Mouse (Mus musculus) right cerebral cortex, postnatal 14 days (tissue): ENCODE measurements around the gene Gm21190.
"Not testable (repeated sequence)": the region's sequence is repeated elsewhere in the genome, so short reads cannot be mapped to it uniquely, and the experiment has no call there.

ENCODE experiments used
- DNase-seq: peaks from one replicate; pipeline ENCODE4 v3.0.0; 2022

The Gm21190 gene

DNA sequence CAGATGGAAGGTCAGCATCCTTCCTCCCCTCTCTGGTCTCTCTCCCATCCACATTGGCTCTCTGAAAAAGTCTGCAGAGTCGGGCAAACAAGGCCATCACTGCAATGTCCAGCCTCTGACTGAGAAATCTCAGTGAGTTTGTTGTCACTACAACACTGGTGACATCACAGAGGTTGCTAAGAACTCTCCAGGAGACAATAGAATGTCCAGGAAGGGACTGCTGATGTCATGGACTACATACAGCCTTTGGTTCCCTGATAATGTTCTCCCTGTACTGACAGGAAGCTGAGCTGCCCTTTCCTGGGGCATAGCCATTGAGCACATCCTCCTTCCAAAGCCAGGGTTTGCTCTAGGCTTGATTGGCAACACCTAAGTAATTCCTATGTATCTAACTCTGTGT lies at the start of gene Gm21190:
Gm21190 (minus strand) TSS at position 101 of the 400 bp plus-strand sequence.
- DNase-seq: not testable (repeated sequence)

DNA sequence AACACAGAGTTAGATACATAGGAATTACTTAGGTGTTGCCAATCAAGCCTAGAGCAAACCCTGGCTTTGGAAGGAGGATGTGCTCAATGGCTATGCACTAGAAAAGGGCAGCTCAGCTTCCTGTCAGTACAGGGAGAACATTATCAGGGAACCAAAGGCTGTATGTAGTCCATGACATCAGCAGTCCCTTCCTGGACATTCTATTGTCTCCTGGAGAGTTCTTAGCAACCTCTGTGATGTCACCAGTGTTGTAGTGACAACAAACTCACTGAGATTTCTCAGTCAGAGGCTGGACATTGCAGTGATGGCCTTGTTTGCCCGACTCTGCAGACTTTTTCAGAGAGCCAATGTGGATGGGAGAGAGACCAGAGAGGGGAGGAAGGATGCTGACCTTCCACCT lies 48.0 kb upstream of the Gm21190 start, which contains the start of gene Gm21083:
Gm21083 (plus strand) TSS at position 301 of the 400 bp plus-strand sequence.
- not testable (repeated sequence) for DNase-seq

DNA sequence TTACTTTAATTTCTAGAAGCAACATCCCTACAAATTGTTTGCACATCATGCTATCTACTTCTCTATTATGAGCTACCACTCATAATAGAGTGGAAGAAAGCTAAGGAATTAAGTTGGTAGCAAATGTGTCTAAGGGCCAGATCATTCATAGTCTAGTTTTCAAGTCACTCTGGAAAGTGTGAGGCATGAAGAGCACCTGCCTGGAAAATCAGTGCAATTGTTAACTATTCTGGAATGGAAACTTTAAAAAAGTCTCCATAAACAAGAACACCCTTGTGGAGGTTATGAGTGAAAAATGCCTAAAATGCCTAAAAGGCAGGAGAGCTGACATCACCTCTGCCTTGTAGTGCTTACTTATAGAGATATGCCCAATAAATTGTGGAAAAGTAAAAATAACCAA lies 44.7 kb upstream of the Gm21190 start:
- not testable (repeated sequence) for DNase-seq

DNA sequence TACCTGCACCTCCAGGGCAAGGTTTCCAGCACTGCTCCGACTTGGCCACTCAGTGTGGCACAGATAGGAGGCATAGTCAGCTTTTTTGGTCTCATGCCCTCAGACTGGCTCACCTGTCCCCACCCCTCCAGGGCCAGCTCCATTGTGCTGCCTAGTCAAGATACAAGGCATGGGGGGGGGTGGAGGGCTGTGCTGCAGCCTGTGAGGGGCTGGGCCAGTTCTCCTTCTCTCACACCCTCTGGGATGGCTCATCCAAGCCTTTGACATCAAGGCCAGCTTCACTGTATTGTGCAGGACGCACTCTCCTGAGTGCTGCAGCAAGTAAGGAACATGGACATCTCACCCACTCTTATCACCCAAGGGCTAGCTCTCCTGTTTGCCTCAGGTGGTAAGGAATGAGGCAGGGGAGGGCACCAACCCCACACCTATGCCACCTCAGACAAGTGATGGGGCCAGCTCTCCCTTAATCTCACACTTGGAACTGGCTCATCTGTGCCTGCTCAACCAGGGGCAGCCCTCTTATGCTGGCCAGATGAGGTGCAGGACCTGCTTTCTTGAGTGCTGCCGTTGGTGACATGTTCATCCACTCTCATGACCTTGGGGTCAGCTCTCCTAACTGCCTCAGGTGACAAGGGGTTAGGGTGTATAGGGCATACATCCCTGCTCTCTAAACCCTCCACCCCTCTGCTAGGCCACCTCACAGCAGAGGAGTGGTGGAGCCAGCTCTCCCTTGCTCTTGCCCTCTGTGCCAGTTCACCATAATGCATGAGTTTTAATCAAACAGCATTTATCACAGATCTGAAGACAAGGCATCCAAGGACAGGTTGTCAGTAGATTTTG lies 32.6 kb upstream of the Gm21190 start:
- DNase-seq: not testable (repeated sequence)

DNA sequence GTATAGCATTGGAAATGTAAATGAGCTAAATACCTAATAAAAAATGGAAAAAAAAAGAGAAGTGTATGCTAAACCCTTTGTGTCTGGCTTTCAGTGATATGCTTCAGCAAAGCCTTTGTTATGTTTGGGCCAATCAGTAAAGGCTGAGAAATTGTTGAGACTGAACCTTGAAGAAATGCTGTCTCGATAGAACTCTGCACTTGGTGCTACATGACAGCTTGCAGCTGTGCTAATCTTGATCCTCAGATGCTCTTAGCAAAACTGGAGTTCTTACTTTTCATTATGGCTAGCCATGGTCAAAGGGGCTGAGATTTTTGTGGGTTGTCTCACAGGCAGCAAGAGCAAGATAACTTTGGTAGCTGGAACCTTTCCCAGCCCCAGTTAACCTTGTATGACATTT lies 29.6 kb upstream of the Gm21190 start:
- not testable (repeated sequence) for DNase-seq

DNA sequence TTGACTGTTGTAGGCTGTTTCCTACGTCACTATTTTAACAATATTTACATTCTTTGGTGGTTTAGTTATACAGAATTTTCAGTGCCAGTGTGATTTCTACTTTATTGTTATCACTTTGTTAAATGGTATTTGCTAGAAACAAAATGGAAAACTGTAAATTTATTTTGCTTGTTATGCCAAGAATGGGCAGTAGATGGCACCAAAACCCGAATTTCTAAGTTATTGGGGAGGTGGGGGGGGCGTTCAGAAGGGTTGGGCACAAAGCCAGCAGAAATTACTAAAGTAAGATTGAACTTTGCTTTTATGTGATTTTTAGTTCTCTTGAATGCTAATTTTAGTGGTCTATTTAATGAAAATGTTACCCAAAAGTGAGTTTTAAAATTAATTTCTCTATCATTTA lies 20.6 kb upstream of the Gm21190 start:
- DNase-seq: not testable (repeated sequence)

DNA sequence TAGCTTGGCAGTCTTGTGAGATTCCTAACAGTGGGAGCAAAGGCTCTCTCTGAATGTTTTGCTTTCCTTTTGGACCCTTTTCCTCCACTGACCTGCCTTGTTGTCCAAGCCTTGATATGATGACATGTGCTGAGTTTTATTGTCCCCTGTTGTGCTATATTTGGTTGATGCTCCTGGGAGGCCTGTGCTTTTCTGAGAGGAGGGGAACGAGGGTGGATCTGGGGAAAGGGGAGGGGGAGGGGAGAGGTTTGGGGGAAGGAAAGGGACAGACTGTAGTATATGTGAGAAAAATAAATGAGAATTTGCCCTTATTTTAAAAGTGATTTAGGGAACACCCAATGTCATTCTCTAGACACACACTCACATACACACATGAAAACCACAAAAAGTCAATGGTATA lies 20.1 kb upstream of the Gm21190 start:
- DNase-seq: not testable (repeated sequence)

DNA sequence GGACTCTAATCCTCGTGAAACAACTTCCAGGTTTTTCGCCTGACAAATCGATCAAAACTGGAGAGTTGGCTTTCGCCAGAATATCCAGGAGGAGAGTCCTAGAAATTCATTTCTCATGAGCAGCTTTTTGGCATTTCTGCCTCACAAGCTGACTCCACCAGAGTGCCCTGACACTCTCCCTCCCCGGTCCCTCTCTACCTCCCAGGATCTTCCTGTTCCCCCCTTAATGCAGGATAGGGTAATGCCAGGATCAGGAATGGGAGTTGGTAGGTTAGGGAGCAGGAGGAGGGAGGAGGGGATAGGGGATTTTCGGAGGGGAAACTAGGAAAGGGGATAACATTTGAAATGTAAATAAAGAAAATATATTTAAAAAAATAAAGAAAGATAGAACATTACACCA lies 19.6 kb upstream of the Gm21190 start:
- DNase-seq: not testable (repeated sequence)

DNA sequence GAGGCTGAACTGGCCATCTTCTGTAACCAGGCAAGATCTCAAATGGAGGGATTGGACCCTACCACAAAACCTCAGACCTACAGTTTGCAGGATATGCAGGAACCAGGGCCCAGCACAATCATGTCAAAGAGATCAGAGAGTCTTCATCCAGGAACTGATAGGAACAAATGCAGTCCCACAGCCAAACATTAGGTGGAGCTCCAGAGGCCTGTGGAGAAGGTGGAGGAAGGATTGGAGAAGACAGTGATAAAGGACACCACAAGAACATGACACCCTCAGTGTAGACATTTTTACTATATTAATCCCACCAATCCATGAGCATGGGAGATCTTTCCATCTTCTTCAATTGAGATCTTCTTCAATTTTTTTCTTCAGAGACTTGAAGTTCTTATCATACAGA lies 6.6 kb downstream of the Gm21190 start:
- DNase-seq: not testable (repeated sequence)

DNA sequence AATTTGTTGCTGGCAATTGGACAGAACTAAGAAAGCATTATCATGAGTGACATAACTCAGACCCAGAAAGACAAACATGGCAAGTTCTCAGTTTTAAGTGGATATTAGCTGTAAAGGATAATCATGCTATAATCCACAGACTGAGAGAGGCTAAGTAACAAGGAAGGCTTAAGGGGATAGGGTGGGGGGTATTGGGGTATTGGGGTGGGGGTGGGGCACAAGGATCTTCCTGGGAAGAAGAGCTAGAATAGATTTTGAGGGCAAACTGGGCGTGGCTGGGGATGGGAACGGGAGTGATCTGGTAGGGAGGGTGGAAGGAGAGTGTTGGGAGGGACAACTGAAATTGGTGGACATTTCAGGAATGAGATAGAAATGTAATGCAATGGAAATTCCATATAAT lies 7.0 kb downstream of the Gm21190 start:
- not testable (repeated sequence) for DNase-seq

DNA sequence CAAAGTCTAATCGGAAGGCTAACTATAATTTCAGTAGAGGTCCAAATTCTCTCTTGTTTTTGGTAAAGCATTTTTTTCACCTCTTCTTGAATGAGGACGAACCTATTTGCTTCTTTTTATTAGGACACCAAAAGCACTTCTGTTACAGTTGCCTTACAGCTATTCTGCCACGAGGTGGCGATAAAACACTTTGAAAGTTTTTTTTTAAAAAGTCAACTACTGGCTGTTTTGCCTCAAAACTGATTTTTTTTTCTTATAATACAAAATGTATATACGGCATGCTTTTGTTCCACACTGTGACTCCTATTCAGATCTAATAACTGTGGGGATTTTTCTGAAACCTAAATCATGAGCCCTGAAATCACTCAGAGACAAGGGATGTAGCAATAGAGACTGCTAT lies 8.6 kb downstream of the Gm21190 start:
- peak; percentile 8 for DNase-seq

DNA sequence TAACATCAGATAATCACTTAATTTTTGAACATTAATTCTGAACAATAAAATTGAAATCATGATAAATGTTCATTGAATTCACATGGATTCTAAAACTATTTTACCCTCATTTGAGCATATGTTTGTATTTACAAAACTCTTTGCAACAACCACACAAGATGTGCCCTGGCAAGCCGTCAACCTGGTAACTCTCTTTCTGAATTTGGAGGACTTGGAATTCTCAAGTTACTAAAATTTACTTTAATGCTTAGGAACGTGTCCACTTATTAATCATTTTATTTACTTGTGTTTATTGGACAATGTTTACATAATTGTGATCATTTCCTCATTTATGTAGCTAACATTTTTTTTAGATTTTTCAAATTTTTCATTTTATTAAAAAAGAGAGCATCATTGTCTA lies 11.9 kb downstream of the Gm21190 start:
- DNase-seq: not testable (repeated sequence)

DNA sequence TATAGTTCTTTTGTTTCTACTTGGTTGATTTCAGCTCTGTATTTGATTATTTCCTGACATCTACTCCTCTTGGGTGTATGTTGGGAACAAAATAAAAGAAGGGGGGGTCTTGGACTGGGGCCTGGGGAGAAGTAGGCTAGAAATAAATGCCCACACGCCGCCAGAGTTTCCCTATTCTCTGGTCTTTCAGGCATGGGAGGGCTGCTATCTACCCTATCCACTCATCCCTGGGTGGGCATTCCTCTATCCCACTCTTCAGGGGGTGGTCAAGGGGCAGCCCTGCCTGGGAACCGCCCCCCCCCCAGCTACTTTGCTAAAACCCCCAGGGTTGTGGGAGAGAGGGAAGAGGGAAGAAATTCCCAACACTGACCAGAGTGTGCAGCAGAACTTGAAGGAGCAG lies 16.8 kb downstream of the Gm21190 start:
- not testable (repeated sequence) for DNase-seq

DNA sequence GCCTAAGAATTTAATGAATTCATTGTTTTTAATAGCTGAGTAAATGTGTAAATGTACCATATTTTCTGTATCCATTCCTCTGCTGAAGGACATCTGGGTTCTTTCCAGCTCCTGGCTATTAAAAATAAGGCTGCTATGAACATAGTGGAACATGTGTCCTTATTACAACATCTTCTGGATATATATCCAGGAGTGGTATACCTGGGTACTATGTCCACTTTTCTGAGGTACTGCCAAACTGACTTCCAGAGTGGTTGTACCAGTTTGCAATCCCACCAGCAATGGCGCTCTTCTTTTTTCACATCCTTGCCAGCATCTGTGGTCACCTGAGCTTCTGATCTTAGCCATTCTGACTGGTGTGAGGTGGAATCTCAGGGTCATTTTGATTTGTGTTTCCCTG lies 19.1 kb downstream of the Gm21190 start:
- DNase-seq: not testable (repeated sequence)

DNA sequence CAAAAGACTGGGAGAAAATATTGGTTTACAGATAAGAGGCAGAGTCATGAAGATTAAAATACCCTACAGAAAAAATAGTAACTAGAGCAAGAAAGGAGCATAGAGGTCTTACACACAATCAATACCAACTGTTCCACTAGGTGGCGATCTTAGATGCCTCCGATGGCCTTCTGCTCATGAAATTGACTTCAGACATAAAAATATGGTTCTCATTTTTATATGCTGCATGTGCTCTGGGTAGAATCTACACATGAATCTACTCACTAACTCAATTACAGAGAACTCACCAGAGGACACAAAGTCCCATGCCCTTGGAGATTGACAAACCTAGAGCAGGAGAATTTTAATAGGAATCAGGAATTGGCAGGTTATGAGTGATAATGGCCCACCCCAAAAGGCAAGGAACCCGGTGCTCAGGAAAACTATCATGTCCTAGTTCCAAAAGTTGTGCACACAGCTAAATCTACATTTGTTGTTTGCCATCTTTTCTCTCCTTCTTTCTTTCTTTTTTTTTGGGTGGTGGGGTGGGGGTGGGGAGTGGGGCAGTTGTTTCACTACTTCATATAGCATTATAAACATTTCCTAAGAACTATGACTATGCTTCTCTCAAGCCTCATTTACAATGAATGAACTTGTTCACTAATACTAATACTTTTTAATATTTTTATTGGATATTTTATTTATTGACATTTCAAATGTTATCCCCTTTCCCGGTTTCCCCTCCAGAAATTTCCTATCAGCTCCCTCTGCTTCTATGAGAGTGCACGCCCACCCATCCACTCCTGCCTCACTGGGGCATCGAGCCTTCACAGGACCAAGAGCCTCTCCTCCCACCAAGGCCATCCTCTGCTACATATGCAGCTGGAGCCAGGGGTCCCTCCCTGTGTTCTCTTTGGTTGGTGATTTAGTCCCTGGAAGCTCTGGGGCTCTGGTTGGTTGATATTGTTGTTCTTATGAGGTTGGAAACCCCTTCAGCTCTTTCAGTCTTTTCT lies 20.3 kb downstream of the Gm21190 start:
- DNase-seq: not testable (repeated sequence)

DNA sequence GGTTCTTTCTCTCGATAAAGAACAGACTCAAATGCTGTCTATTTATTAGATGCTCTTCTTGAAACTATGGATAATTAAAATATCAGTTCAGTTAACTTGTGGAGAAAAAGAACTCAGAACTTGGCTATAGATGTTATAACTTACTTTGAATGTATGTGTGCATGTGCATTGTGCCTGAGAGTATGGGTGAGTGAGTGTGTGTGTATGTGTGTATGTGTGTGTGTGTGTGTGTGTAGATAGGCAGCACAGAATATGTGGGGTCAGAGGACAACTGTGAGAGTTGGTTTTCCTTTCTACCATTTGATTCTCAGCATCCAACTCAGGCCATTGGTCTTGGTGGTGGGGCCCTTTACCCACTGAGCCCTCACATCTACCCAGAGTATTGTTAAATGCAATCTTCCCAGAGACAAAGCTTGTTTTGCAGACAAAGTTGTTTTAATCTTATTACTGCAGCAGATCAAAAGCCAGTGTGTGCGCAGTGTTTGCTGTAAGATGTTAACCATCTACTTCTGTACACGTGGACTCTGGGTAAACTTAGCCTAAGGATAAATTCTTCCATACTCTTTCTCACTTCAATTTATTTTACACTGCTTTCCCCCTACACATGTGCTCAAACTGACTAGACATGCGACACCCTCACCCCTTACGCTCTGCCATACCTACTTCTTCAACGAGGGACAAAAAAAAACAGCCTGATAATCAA lies 21.1 kb downstream of the Gm21190 start:
- not testable (repeated sequence) for DNase-seq

DNA sequence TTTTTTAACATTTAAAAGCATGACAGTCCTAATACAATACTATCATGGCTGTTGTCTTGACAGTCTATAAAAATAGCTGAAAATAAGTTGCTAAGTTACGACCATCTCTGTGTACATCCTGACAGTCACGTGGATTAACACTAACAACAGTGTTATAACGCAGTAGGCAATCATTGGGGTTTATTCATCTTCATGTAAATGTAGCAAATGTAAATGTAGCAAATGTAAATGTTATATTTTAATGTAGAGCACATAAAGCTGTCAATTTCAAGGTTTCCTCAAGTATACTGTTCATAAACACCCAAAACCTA lies 21.8 kb downstream of the Gm21190 start:
- DNase-seq: no peak

DNA sequence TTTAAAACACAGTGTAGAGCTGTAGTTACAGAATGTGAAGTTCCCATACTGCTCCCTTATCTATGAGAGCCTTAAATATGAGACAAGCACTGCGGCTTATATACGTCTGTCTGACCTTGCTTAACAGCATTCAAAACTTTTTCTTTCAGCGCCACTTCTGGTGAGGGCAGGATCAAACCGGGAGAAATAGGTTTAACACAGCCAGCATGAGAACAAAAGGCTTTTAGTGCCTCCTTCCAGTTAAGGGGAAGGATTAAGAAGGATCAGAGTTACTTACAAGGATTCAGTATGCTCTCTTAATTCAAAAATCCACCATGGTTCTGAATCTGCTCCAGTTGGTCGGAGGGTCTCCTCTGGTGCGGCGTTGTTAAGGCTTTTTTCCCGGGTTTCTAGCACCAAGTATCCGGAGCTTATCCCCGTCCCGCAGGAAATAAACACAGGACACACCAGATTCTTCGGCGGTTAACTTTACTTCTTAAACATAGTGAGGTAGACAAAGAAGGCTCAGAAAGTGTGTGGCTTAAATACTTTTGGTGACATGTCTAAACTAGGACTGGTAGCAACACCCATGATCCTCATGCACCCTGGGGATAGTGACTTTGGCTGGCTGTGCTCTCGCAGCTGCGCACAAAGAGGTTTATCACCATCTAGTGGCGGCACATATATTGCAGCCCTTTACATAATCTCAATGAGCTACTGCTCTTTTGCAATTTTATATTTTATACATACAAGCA lies 22.3 kb downstream of the Gm21190 start:
- DNase-seq: peak; percentile 37

DNA sequence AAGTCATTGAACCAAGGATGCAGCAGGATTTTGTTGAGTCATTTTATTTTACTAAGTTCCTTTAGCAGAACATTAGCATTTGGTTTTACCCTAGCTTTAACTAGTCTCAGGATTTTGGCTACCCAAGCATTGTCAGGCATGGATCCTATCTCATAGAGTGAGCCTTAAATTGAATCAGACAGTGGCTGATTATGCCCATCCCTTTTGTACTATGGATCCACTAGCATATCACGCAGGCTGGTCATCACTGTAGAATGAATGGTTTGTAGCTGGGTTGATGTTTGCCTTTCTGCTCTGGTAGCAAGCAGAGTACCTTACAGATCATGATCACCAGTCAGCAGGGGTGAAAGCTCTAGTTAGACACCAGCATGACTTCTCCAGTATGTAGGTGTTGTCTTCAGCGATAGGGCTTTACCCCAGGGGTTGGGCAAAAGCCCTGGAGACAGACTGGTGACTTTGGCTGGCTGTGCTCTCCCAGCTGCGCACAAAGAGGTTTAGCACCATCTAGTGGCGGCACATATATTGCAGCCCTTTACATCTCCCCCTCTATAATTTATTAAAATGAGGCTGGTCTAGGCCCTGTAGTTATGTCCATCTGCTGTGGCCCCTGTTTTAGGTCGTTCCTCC lies 30.1 kb downstream of the Gm21190 start:
- peak; percentile 25 for DNase-seq

DNA sequence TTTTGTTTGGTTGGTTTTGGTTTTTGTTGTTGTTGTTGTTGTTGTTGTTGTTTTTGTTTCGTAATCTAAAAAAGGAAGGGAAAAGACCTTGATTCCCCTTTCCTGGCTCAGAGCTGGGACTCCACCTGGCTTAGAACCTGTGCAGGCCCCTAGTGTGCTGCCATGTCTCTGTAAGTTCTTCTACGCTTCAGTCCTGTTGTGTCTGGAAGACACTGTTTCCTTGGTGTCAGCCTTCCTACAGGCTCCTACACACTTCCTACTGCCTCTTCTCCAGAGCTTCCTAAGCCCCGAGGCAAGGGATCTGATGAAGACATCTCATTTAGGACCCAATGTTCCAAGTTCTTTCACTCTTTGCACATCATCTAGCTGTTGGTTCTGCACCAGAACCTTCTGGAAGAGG lies 30.7 kb downstream of the Gm21190 start:
- DNase-seq: not testable (repeated sequence)

DNA sequence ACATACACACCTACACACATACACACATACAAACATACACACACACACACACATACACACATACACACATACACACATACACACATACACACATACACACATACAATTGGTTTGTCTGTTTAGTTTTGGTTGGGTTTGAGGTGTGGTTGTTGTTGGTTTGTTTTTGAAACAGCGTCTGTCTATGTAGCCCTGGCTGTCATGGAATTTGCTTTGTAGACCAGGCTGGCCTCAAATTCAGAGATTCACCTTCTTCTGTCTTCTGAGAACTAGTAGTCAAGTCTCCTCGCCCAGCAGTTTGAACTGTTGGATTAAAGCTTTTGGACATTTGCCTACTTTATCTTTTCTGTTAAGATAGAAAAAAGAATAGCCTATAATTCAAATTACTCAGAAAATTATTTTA lies 38.1 kb downstream of the Gm21190 start:
- DNase-seq: not testable (repeated sequence)

DNA sequence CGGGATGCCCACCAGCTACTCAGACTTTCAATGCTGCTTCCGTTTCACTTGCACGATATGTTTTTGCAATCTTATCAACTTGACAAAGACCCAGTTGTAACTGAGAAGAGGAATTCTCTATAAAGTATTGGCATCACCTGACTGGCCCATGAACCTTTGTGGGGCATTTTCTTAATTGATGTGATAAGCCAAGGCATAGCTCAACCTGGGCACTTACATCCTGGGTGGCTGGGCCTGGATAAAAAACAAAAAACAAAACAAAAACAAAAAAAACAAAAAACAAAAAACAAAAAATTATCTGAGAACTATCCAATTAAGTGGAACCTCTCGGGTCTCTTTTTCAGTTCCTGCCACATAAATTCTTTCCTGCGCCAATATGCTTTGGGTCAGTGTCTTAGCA lies 40.3 kb downstream of the Gm21190 start:
- no peak for DNase-seq
